8 mouse cellular contexts compared by ENCODE assay signal in genomic region chr11:114851608-114852310, GRCm38 (mm10). TPM values are rescaled to one million over a fixed set of nuclear protein-coding genes. Genes with fewer than 3 reads are reported as not detected.
DNase-seq lines count a peak whose midpoint lies in the region; ATAC-seq and TF ChIP-seq lines count a peak whose summit lies in the region.

No protein-coding gene starts in this region.

- H3K36me3 ChIP-seq in ES-E14 (ENCODE audit: control insufficient read depth, insufficient read depth, low read length, poor library complexity, severe bottlenecking): no peaks in the 10 kb centered on the region; the same call in 1 of the 2 replicates
- H3K36me3 ChIP-seq in forebrain, embryonic 11.5 days (ENCODE audit: control insufficient read depth, insufficient read depth, low read length): no peaks in the 10 kb centered on the region
- no peaks in the 10 kb centered on the region for H3K36me3 ChIP-seq in heart, embryonic 16.5 days (ENCODE audit: control insufficient read depth, insufficient read depth)

- H3K4me2 ChIP-seq in forebrain, embryonic 11.5 days (ENCODE audit: low read depth, low read length, severe bottlenecking): peak overlapping the region; percentile 95
- peak overlapping the region; percentile 99 for H3K4me2 ChIP-seq in heart, embryonic 16.5 days (ENCODE audit: low read depth, low read length)

- peak overlapping the region; percentile 3; the same call in 1 of the 2 replicates for H3K27ac ChIP-seq in ES-E14 (ENCODE audit: insufficient read depth, low read depth, low read length, poor library complexity, severe bottlenecking)
- H3K27ac ChIP-seq in forebrain, embryonic 11.5 days (ENCODE audit: low read depth, low read length): no peak overlapping the region
- H3K27ac ChIP-seq in heart, embryonic 16.5 days (ENCODE audit: low read length): peak overlapping the region; percentile 79

- in situ Hi-C loops in ES-E14 (cut with MboI; ENCODE audit: low sequenced_read_pairs in 2 of 2, unreplicated experiment in 2 of 2): no loop called here

- peak overlapping the region; percentile 73 for H3K9ac ChIP-seq in ES-E14 (ENCODE audit: insufficient read depth, low read depth, low read length, poor library complexity, severe bottlenecking)
- H3K9ac ChIP-seq in forebrain, embryonic 11.5 days (ENCODE audit: low read length): peak overlapping the region; percentile 50
- H3K9ac ChIP-seq in heart, embryonic 16.5 days (ENCODE audit: low read length): peak overlapping the region; percentile 82

- H3K4me1 ChIP-seq in ES-E14 (ENCODE audit: control insufficient read depth in 2 of 2, insufficient read depth in 2 of 2, low read length in 2 of 2, poor library complexity in 1 of 2): peaks cover 8 to 19% of the 10 kb centered on the region in 2 experiments; a peak in 3 of 4 replicates
- peaks cover 6% of the 10 kb centered on the region; the same call in 1 of the 2 replicates for H3K4me1 ChIP-seq in forebrain, embryonic 11.5 days (replicated peaks; ENCODE audit: control insufficient read depth, insufficient read depth, low read length)
- H3K4me1 ChIP-seq in heart, embryonic 16.5 days (ENCODE audit: control insufficient read depth, insufficient read depth, low read length): peaks cover 5% of the 10 kb centered on the region; the same call in 1 of the 2 replicates

- no peak for TF ChIP-seq POLR2A in brain, embryonic 14.5 days (IDR thresholded peaks at IDR 0.05; ENCODE audit: borderline replicate concordance, extremely low read depth, insufficient read depth, insufficient read length, poor library complexity, severe bottlenecking)

- H3K9me3 ChIP-seq in ES-E14 (ENCODE audit: control insufficient read depth, insufficient read depth, low read depth, low read length): no peaks in the 10 kb centered on the region
- no peaks in the 10 kb centered on the region for H3K9me3 ChIP-seq in forebrain, embryonic 11.5 days (ENCODE audit: control insufficient read depth, low read length)
- no peaks in the 10 kb centered on the region for H3K9me3 ChIP-seq in heart, embryonic 16.5 days (replicated peaks; ENCODE audit: control insufficient read depth, low read length)

- no peak for DNase-seq in ES-E14 (ENCODE audit: low read depth, low spot score)
- peak; percentile 57 for DNase-seq in brain, embryonic 14.5 days (ENCODE audit: low read depth)
- peak; percentile 76 for DNase-seq in forebrain, embryonic 11.5 days (ENCODE audit: low spot score)
- DNase-seq in kidney, postnatal 14 days: peak; percentile 90
- DNase-seq in lung, postnatal 14 days: peak; percentile 49
- peak; percentile 68 for DNase-seq in ovary, postnatal 36 days (ENCODE audit: low spot score)

- WGBS in forebrain, embryonic 11.5 days: under 1% methylated on average over 64 of the region's 65 CpGs
- under 1% methylated on average over 65 of the region's 65 CpGs for WGBS in heart, embryonic 16.5 days

- H3K27me3 ChIP-seq in forebrain, embryonic 11.5 days (ENCODE audit: control insufficient read depth, insufficient read depth, low read length): peaks cover 45% of the 10 kb centered on the region
- H3K27me3 ChIP-seq in heart, embryonic 16.5 days (ENCODE audit: control insufficient read depth, insufficient read depth, low read length): peaks cover 9% of the 10 kb centered on the region

- peak overlapping the region; percentile 67 to 73 for H3K4me3 ChIP-seq in ES-E14 (ENCODE audit: insufficient read depth in 1 of 2, low read depth in 1 of 2, low read length in 2 of 2, poor library complexity in 1 of 2, severe bottlenecking in 1 of 2)
- H3K4me3 ChIP-seq in forebrain, embryonic 11.5 days (ENCODE audit: low read depth, low read length): peak overlapping the region; percentile 53
- peak overlapping the region; percentile 82 for H3K4me3 ChIP-seq in heart, embryonic 16.5 days (ENCODE audit: low read length)

- ATAC-seq in forebrain, embryonic 11.5 days (replicated peaks; ENCODE audit: low FRiP score): peak; percentile 60
- peak; percentile 61 for ATAC-seq in heart, embryonic 16.5 days (replicated peaks; ENCODE audit: extremely low read depth, insufficient read depth, low FRiP score)
- ATAC-seq in inflammation-experienced regulatory T-cells, adult 6 months: no peak

- no peak for TF ChIP-seq CTCF in brain, embryonic 14.5 days (IDR thresholded peaks at IDR 0.05; ENCODE audit: borderline replicate concordance, extremely low read depth, insufficient read depth, insufficient read length)

TF ChIP-seq in ES-E14, 5 proteins besides CTCF, POLR2A, EP300 and RAD21:
- TF ChIP-seq HCFC1 (IDR thresholded peaks at IDR 0.05; ENCODE audit: borderline replicate concordance, insufficient read depth, low read length) (peak; percentile 42; the same call in 1 of the 2 replicates), MAFK (IDR thresholded peaks at IDR 0.05; ENCODE audit: insufficient read depth, low read depth, low read length) (no peak)

RNA-seq across cellular contexts. Expression of gene Gprc5c, which starts 0.8 kb away (rescaled TPM):
- 35.9 and 36.5 TPM in 2 replicates for total RNA-seq in ES-E14 (2012; rRNA removed)
- polyA plus RNA-seq in brain, embryonic 14.5 days (2012; rRNA removed): 4.1 and 7.4 TPM in 2 replicates
- 14.1 and 14.4 TPM in 2 replicates for polyA plus RNA-seq in forebrain, embryonic 11.5 days (2014; fragmentation: Nextera tagmentation; extraction: Ambion mirVana)
- polyA plus RNA-seq in heart, embryonic 16.5 days (2015; fragmentation: Nextera tagmentation; extraction: Ambion mirVana): 14.5 and 15.4 TPM in 2 replicates
- not detected for polyA plus RNA-seq in inflammation-experienced regulatory T-cells, adult 6 months (2017; shearing (Covaris generic))

RNA-seq across cellular contexts. Expression of gene Cd300a, which starts 38.1 kb away (rescaled TPM):
- total RNA-seq in ES-E14 (2012; rRNA removed): 0.22 and 0.58 TPM in 2 replicates
- polyA plus RNA-seq in brain, embryonic 14.5 days (2012; rRNA removed): 0.53 and 0.60 TPM in 2 replicates
- polyA plus RNA-seq in forebrain, embryonic 11.5 days (2014; fragmentation: Nextera tagmentation; extraction: Ambion mirVana): 0.35 and 0.64 TPM in 2 replicates
- 1.2 and 1.4 TPM in 2 replicates for polyA plus RNA-seq in heart, embryonic 16.5 days (2015; fragmentation: Nextera tagmentation; extraction: Ambion mirVana)
- under 1 TPM; 0.12 to 0.75 (median 0.27) TPM for polyA plus RNA-seq in inflammation-experienced regulatory T-cells, adult 6 months (2017; shearing (Covaris generic))

RNA-seq across cellular contexts. Expression of gene Gpr142, which starts 53.0 kb away (rescaled TPM):
- total RNA-seq in ES-E14 (2012; rRNA removed): 0.27 TPM in 1 of 2 replicates, not detected in the other
- 0.07 and 0.08 TPM in 2 replicates for polyA plus RNA-seq in brain, embryonic 14.5 days (2012; rRNA removed)
- not detected in 2 replicates for polyA plus RNA-seq in forebrain, embryonic 11.5 days (2014; fragmentation: Nextera tagmentation; extraction: Ambion mirVana)
- not detected in 2 replicates for polyA plus RNA-seq in heart, embryonic 16.5 days (2015; fragmentation: Nextera tagmentation; extraction: Ambion mirVana)
- not detected for polyA plus RNA-seq in inflammation-experienced regulatory T-cells, adult 6 months (2017; shearing (Covaris generic))

RNA-seq across cellular contexts. Expression of gene Btbd17, which starts 56.0 kb away (rescaled TPM):
- total RNA-seq in ES-E14 (2012; rRNA removed): 1.6 and 1.7 TPM in 2 replicates
- polyA plus RNA-seq in brain, embryonic 14.5 days (2012; rRNA removed): 36.2 and 50.6 TPM in 2 replicates
- 42.2 and 47.3 TPM in 2 replicates for polyA plus RNA-seq in forebrain, embryonic 11.5 days (2014; fragmentation: Nextera tagmentation; extraction: Ambion mirVana)
- polyA plus RNA-seq in heart, embryonic 16.5 days (2015; fragmentation: Nextera tagmentation; extraction: Ambion mirVana): not detected in 2 replicates
- not detected for polyA plus RNA-seq in inflammation-experienced regulatory T-cells, adult 6 months (2017; shearing (Covaris generic))
